Mouse (Mus musculus): ENCODE measurements at regions not wholly inside any gene's neighbourhood (a gene's known extent, or its start where the extent isn't known, plus 50 kb on each side); places are given as distances from the start of the nearest gene placed in this dataset.

- no peak for DNase-seq (ENCODE audit: low read depth)
These were observed 50.8 kb upstream of the Mboat1 start for GRCm38 (mm10) chr13:30085446-30085845.

GRCm38 (mm10) chr13:30085005-30085404 is 51.3 kb upstream of the Mboat1 start:
- DNase-seq (ENCODE audit: low read depth), result peak; percentile 95

- peak; percentile 8 for DNase-seq (ENCODE audit: low read depth)
These were observed 51.9 kb upstream of the Mboat1 start for GRCm38 (mm10) chr13:30084386-30084785.

GRCm38 (mm10) chr13:30083949-30084348 is 52.3 kb upstream of the Mboat1 start:
- no peak for DNase-seq (ENCODE audit: low read depth)

- DNase-seq (ENCODE audit: low read depth), result no peak
These were observed 53.5 kb upstream of the Mboat1 start for GRCm38 (mm10) chr13:30082761-30083160.

- no peak for DNase-seq (ENCODE audit: low read depth)
These were observed 55.4 kb upstream of the Mboat1 start for GRCm38 (mm10) chr13:30080705-30081474.

- no peak for DNase-seq (ENCODE audit: low read depth)
These were observed 61.7 kb upstream of the Mboat1 start for GRCm38 (mm10) chr13:30074517-30075064.

GRCm38 (mm10) chr13:30074069-30074468 is 62.2 kb upstream of the Mboat1 start:
- no peak for DNase-seq (ENCODE audit: low read depth)

GRCm38 (mm10) chr13:30069397-30069796 is 66.9 kb upstream of the Mboat1 start:
- no peak for DNase-seq (ENCODE audit: low read depth)

GRCm38 (mm10) chr13:30067581-30068375 is 68.5 kb upstream of the Mboat1 start:
- DNase-seq (ENCODE audit: low read depth), result no peak

GRCm38 (mm10) chr13:30065520-30065919 is 70.8 kb upstream of the Mboat1 start:
- DNase-seq (ENCODE audit: low read depth), result no peak

GRCm38 (mm10) chr13:30063741-30064140 is 72.5 kb upstream of the Mboat1 start:
- no peak for DNase-seq (ENCODE audit: low read depth)

GRCm38 (mm10) chr13:30062285-30062684 is 74.0 kb upstream of the Mboat1 start:
- DNase-seq (ENCODE audit: low read depth), result no peak

- no peak for DNase-seq (ENCODE audit: low read depth)
These were observed 69.3 kb upstream of the E2f3 start for GRCm38 (mm10) chr13:30055141-30055645.

- DNase-seq (ENCODE audit: low read depth), result no peak
These were observed 66.2 kb upstream of the E2f3 start for GRCm38 (mm10) chr13:30051891-30052550.

GRCm38 (mm10) chr13:30050745-30051508 is 65.1 kb upstream of the E2f3 start:
- DNase-seq (ENCODE audit: low read depth), result no peak

- no peak for DNase-seq (ENCODE audit: low read depth)
These were observed 62.5 kb upstream of the E2f3 start for GRCm38 (mm10) chr13:30048260-30048859.

- no peak for DNase-seq (ENCODE audit: low read depth)
These were observed 60.8 kb upstream of the E2f3 start for GRCm38 (mm10) chr13:30046504-30047169.

GRCm38 (mm10) chr13:30046061-30046460 is 60.2 kb upstream of the E2f3 start:
- no peak for DNase-seq (ENCODE audit: low read depth)

GRCm38 (mm10) chr13:30045225-30045624 is 59.4 kb upstream of the E2f3 start:
- no peak for DNase-seq (ENCODE audit: low read depth)

Data from induced T-regulatory cell, adult 2 months (primary cell).